Mouse (Mus musculus) embryonic fibroblast, embryonic 13.5 days (primary cell): ENCODE data around the gene Maob.

ENCODE experiments used
- CTCF ChIP-seq: IDR thresholded peaks from 2 replicates; pipeline ENCODE4 v1.5.1; 2011; ENCODE audit warnings: mild to moderate bottlenecking, control low read depth, low read length, moderate library complexity, borderline replicate concordance; ENCODE audit not compliant: insufficient read depth
- POLR2A ChIP-seq: IDR thresholded peaks from 2 replicates; pipeline ENCODE4 v1.6.1; 2011; ENCODE audit warnings: low read depth, mild to moderate bottlenecking, control low read depth, low read length, moderate library complexity

DNA sequence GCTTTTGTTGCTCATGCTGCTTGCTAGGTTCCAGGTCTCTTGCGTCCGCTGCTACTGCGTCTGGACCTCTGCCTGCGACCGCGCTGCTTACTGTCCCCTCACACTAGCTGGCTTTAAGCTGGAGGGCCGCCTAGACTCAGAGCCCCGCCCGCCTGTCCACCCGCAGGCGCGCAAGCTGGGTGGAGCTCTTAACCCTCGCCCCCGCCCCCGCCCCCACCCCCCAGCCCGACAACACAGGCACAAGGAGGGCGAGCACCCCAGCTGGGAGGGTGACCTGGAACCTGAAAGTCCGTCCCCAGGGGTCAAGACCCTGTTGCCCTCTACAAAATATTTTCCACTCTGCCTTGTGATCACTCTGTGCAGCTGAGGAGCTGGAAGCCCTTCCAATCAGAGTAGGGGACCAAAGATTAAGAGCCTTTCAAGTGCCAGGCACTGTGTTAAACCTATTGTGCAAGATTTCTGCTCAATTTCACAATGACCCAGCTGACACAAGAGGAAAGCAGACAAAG is at the start of gene Maob:
- TF ChIP-seq POLR2A (peak; percentile 43; the same call in 1 of the 2 replicates), CTCF (no peak)
